Mouse (Mus musculus): ENCODE results near the gene Slc48a1.

Gene Slc48a1

GRCm38 (mm10) chr15:97780611-97781031 is 2.3 kb downstream of the Slc48a1 start:
- DNase-seq (ENCODE audit: extremely low spot score, low read depth, low spot score): no peak

GRCm38 (mm10) chr15:97781961-97782748 is 3.8 kb downstream of the Slc48a1 start:
- DNase-seq (ENCODE audit: extremely low spot score, low read depth, low spot score): no peak

GRCm38 (mm10) chr15:97782749-97783105 is 4.4 kb downstream of the Slc48a1 start:
- no peak for DNase-seq (ENCODE audit: extremely low spot score, low read depth, low spot score)

- DNase-seq (ENCODE audit: extremely low spot score, low read depth, low spot score): no peak
Observed at GRCm38 (mm10) chr15:97784092-97784559, 5.8 kb downstream of the Slc48a1 start.

GRCm38 (mm10) chr15:97784561-97785161 is 6.3 kb downstream of the Slc48a1 start:
- no peak for DNase-seq (ENCODE audit: extremely low spot score, low read depth, low spot score)

GRCm38 (mm10) chr15:97785731-97786411 is 7.6 kb downstream of the Slc48a1 start:
- DNase-seq (ENCODE audit: extremely low spot score, low read depth, low spot score): no peak

- DNase-seq (ENCODE audit: extremely low spot score, low read depth, low spot score): no peak
Observed at GRCm38 (mm10) chr15:97786412-97787112, 8.2 kb downstream of the Slc48a1 start.

GRCm38 (mm10) chr15:97787148-97787798 is 9.0 kb downstream of the Slc48a1 start:
- no peak for DNase-seq (ENCODE audit: extremely low spot score, low read depth, low spot score)

- DNase-seq (ENCODE audit: extremely low spot score, low read depth, low spot score): no peak
Observed at GRCm38 (mm10) chr15:97787799-97788667, 9.7 kb downstream of the Slc48a1 start.

GRCm38 (mm10) chr15:97788821-97789220 is 10.5 kb downstream of the Slc48a1 start:
- no peak for DNase-seq (ENCODE audit: extremely low spot score, low read depth, low spot score)

GRCm38 (mm10) chr15:97789761-97790505 is 11.6 kb downstream of the Slc48a1 start:
- DNase-seq (ENCODE audit: extremely low spot score, low read depth, low spot score): no peak

GRCm38 (mm10) chr15:97791126-97791700 is 12.9 kb downstream of the Slc48a1 start:
- DNase-seq (ENCODE audit: extremely low spot score, low read depth, low spot score): no peak

GRCm38 (mm10) chr15:97793386-97794153 is 15.2 kb downstream of the Slc48a1 start:
- DNase-seq (ENCODE audit: extremely low spot score, low read depth, low spot score): no peak

GRCm38 (mm10) chr15:97794268-97794667 is 15.9 kb downstream of the Slc48a1 start:
- no peak for DNase-seq (ENCODE audit: extremely low spot score, low read depth, low spot score)

- no peak for DNase-seq (ENCODE audit: extremely low spot score, low read depth, low spot score)
Observed at GRCm38 (mm10) chr15:97795559-97796235, 17.4 kb downstream of the Slc48a1 start.

GRCm38 (mm10) chr15:97796674-97797310 is 18.5 kb downstream of the Slc48a1 start:
- DNase-seq (ENCODE audit: extremely low spot score, low read depth, low spot score): no peak

- DNase-seq (ENCODE audit: extremely low spot score, low read depth, low spot score): no peak
Observed at GRCm38 (mm10) chr15:97798134-97798533, 19.8 kb downstream of the Slc48a1 start.

Data from hindlimb bud, embryonic 11.5 days (tissue).